Mouse (Mus musculus): ENCODE measurements around the gene Smap2.

- TF ChIP-seq CTCF (IDR thresholded peaks at IDR 0.05; ENCODE audit: control insufficient read depth, insufficient read depth, low read length) (no peak), POLR2A (IDR thresholded peaks at IDR 0.05; ENCODE audit: borderline replicate concordance, control insufficient read depth, low read depth, low read length) (no peak)
Observed at GRCm38 (mm10) chr4:121023464-121023863, 6.4 kb upstream of the Smap2 start.

Measured in bone marrow, adult 2 months (tissue).